Mouse (Mus musculus) heart, adult 8-10 months (tissue): ENCODE measurements around the gene Fopnl. TPM values are rescaled to one million over a fixed set of nuclear protein-coding genes. Genes with fewer than 3 reads are reported as not detected.

Experiments
- total RNA-seq, 4 experiments: library from RNA; stranded (reverse); gene quantifications; 2 replicates each; pipeline ENCODE4 v1.2.4; 2022

The Fopnl gene
- total RNA-seq, 4 experiments from 2014 or later: 61.1 to 70.9 (median 64.9) TPM

Other genes starting within 250 kb of the Fopnl start
- 10 to 100 TPM; 28.2 to 30.3 (median 29.6) TPM for gene Nde1, start 154.1 kb downstream of the Fopnl start, total RNA-seq
- gene Marf1, start 154.1 kb downstream of the Fopnl start, total RNA-seq: 10 to 100 TPM; 32.8 to 38.0 (median 35.4) TPM
- gene Myh11, start 26.0 kb downstream of the Fopnl start, total RNA-seq: 10 to 100 TPM; 17.3 to 28.2 (median 21.5) TPM
- gene Abcc1, start 44.2 kb upstream of the Fopnl start, total RNA-seq: 10 to 100 TPM; 15.7 to 25.5 (median 21.1) TPM
- not detected for gene A630010A05Rik, start 244.9 kb upstream of the Fopnl start, total RNA-seq